Mouse (Mus musculus): ENCODE results near the gene Elf2. TPM values are rescaled to one million over a fixed set of nuclear protein-coding genes. Genes with fewer than 3 reads are reported as not detected.

Elf2 gene
- total and polyA plus RNA-seq, 3 experiments: 31.2 to 41.2 (median 32.2) TPM

- no peaks in the 10 kb centered on the region for H3K79me2 ChIP-seq (replicated peaks; ENCODE audit: control insufficient read depth, extremely low read depth, insufficient read depth, poor library complexity, severe bottlenecking)
- no peaks in the 10 kb centered on the region for H3K4me1 ChIP-seq (ENCODE audit: control insufficient read depth in 1 of 2, insufficient read depth in 2 of 2)
- in situ Hi-C loops (cut with MboI; ENCODE audit: low pct_ligation_motif_present, low pct_unique_long_range_greater_than_20kb, low sequenced_read_pairs): loop anchor here (10.0 kb wide), 1 partner anchor 66 kb away; no protein-coding TSS in a partner anchor
- no peak overlapping the region for H3K4me2 ChIP-seq (ENCODE audit: insufficient read depth, low read depth, poor library complexity, severe bottlenecking)
- H3K36me3 ChIP-seq (replicated peaks in 1 of 2; ENCODE audit: control insufficient read depth in 1 of 2, insufficient read depth in 1 of 2, low read length in 1 of 2): no peaks in the 10 kb centered on the region
- TF ChIP-seq EP300 (IDR thresholded peaks at IDR 0.05; ENCODE audit: low read length) (no peak), CHD1 (IDR thresholded peaks at IDR 0.05; ENCODE audit: low read depth, low read length) (no peak), JUND (conservative IDR thresholded peaks at IDR 0.05; ENCODE audit: low read depth, low read length) (no peak), JUN (IDR thresholded peaks at IDR 0.05; ENCODE audit: insufficient read depth, low read depth, low read length) (no peak), NELFE (IDR thresholded peaks at IDR 0.05; ENCODE audit: low read depth, low read length) (no peak), GABPA (IDR thresholded peaks at IDR 0.05; ENCODE audit: insufficient replicate concordance, low read depth, low read length) (no peak), TBP (conservative IDR thresholded peaks at IDR 0.05; ENCODE audit: low read depth, low read length) (no peak), MAZ (IDR thresholded peaks at IDR 0.05; ENCODE audit: low read depth, low read length) (no peak), ZNF384 (IDR thresholded peaks at IDR 0.05; ENCODE audit: low read depth, low read length) (no peak), RCOR1 (conservative IDR thresholded peaks at IDR 0.05; ENCODE audit: low read depth, low read length) (no peak), MYC (IDR thresholded peaks at IDR 0.05; ENCODE audit: low read depth, low read length) (no peak), IRF4 (IDR thresholded peaks at IDR 0.05; ENCODE audit: low read depth, low read length) (no peak), E2F4 (IDR thresholded peaks at IDR 0.05; ENCODE audit: insufficient replicate concordance, low read depth, low read length) (no peak), SIN3A (IDR thresholded peaks at IDR 0.05; ENCODE audit: low read length) (no peak), MEF2A (IDR thresholded peaks at IDR 0.05; ENCODE audit: borderline replicate concordance, low read depth, low read length) (no peak), USF2 (conservative IDR thresholded peaks at IDR 0.05; ENCODE audit: low read depth, low read length) (no peak), POLR2A (IDR thresholded peaks at IDR 0.05; ENCODE audit: low read depth, low read length) (no peak), MXI1 (IDR thresholded peaks at IDR 0.05; ENCODE audit: low read depth, low read length) (no peak), ETS1 (conservative IDR thresholded peaks at IDR 0.05; ENCODE audit: low read depth, low read length) (no peak), CTCF (conservative IDR thresholded peaks at IDR 0.05 in 1 of 2, IDR thresholded peaks at IDR 0.05 in 1 of 2; ENCODE audit: low read depth in 2 of 2, low read length in 2 of 2) (no peak)
- no peak for DNase-seq (ENCODE audit: extremely low read depth)
- H3K4me3 ChIP-seq (replicated peaks in 1 of 3; ENCODE audit: low read depth in 2 of 3, low read length in 2 of 3, poor library complexity in 1 of 3): no peak overlapping the region
- no peaks in the 10 kb centered on the region for H3K9me3 ChIP-seq (replicated peaks; ENCODE audit: low read length)
- peaks cover 3% of the 10 kb centered on the region for H3K27me3 ChIP-seq (replicated peaks)
- H3K27ac ChIP-seq (ENCODE audit: insufficient read depth, low read depth): no peak overlapping the region
- dilution Hi-C loops (cut with MboI; ENCODE audit: extremely low pct_ligation_motif_present, extremely low pct_unique_long_range_greater_than_20kb, low sequenced_read_pairs): no loop called here
- H3K9ac ChIP-seq (ENCODE audit: insufficient read depth, low read depth): no peak overlapping the region
Observed at GRCm38 (mm10) chr3:51350806-51351205, 10.3 kb upstream of the Elf2 start.

GRCm38 (mm10) chr3:51348646-51349238 is 8.3 kb upstream of the Elf2 start:
- Histone ChIP-seq H3K9me3 (replicated peaks; ENCODE audit: low read length) (peaks cover 2% of the 10 kb centered on the region), H3K27me3 (replicated peaks) (peaks cover 9% of the 10 kb centered on the region), H3K9ac (ENCODE audit: insufficient read depth, low read depth) (no peak overlapping the region), H3K4me2 (ENCODE audit: insufficient read depth, low read depth, poor library complexity, severe bottlenecking) (no peak overlapping the region), H3K79me2 (replicated peaks; ENCODE audit: control insufficient read depth, extremely low read depth, insufficient read depth, poor library complexity, severe bottlenecking) (no peaks in the 10 kb centered on the region), H3K36me3 (replicated peaks in 1 of 2; ENCODE audit: control insufficient read depth in 1 of 2, insufficient read depth in 1 of 2, low read length in 1 of 2) (no peaks in the 10 kb centered on the region), H3K4me3 (replicated peaks in 1 of 3; ENCODE audit: low read depth in 2 of 3, low read length in 2 of 3, poor library complexity in 1 of 3) (no peak overlapping the region), H3K27ac (ENCODE audit: insufficient read depth, low read depth) (no peak overlapping the region), H3K4me1 (ENCODE audit: control insufficient read depth in 1 of 2, insufficient read depth in 2 of 2) (no peaks in the 10 kb centered on the region)
- TF ChIP-seq JUN (IDR thresholded peaks at IDR 0.05; ENCODE audit: insufficient read depth, low read depth, low read length): no peak
- no peak for TF ChIP-seq UBTF (IDR thresholded peaks at IDR 0.05; ENCODE audit: low read depth, low read length)
- no peak for TF ChIP-seq TCF12 (IDR thresholded peaks at IDR 0.05; ENCODE audit: low read depth, low read length)
- TF ChIP-seq CHD2 (IDR thresholded peaks at IDR 0.05; ENCODE audit: low read length): no peak
- no peak for TF ChIP-seq ELF1 (IDR thresholded peaks at IDR 0.05; ENCODE audit: low read depth, low read length)
- dilution Hi-C loops (cut with MboI; ENCODE audit: extremely low pct_ligation_motif_present, extremely low pct_unique_long_range_greater_than_20kb, low sequenced_read_pairs): no loop called here
- in situ Hi-C loops (cut with MboI; ENCODE audit: low pct_ligation_motif_present, low pct_unique_long_range_greater_than_20kb, low sequenced_read_pairs): no loop called here
- DNase-seq (ENCODE audit: extremely low read depth): no peak
